Mouse (Mus musculus) gastrocnemius, adult 2 months (tissue): ENCODE results near the gene Dnaja3. TPM values are rescaled to one million over a fixed set of nuclear protein-coding genes. Genes with fewer than 3 reads are reported as not detected.

Experiments used
- DNase-seq: peaks from one replicate; pipeline ENCODE4 v3.0.0; 2022
- H3K27ac ChIP-seq: fragments of 200-600 bp; 2 replicates; pipeline ENCODE4 v1.8.1; 2022; ENCODE audit warnings: mild to moderate bottlenecking
- H3K4me3 ChIP-seq: fragments of 200-600 bp; 2 replicates; pipeline ENCODE4 v1.8.1; 2022; ENCODE audit warnings: mild to moderate bottlenecking, moderate library complexity
- CTCF ChIP-seq: fragments of 200-600 bp; IDR thresholded peaks from 2 replicates; pipeline ENCODE4 v1.8.1; 2022; ENCODE audit warnings: antibody characterized with exemption, mild to moderate bottlenecking, moderate library complexity
- intact Hi-C: fragments of 180-260 bp; cut with DNase I; formaldehyde crosslinking; loops from one replicate; pipeline ENCODE4 v1.15.1; 2025
- total RNA-seq, 2 experiments: library from RNA; stranded (reverse); gene quantifications; 2 replicates each; pipeline ENCODE4 v1.2.3; 2021

The Dnaja3 gene
- total RNA-seq, 2 experiments from 2014 or later, result 86.4 to 110 TPM

DNA sequence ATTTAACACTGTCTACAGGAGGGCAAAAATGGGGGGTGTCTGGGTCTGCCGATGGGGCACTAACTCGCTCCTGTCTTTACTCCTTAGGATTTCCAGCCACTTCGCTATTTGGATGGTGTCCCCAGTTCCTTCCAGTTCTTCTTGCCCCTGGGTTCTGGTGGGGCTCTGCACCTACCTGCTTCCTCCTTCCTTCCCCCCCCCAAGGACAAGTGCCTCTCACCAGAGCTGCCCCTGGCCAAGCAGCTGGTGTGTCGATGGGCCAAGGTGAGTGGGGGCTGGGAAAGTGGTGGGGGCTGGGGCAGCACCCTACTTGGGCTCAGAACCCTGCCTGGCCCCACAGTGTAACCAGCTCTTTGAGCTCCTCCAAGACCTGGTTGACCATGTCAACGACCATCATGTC, 28.6 kb upstream of the Dnaja3 start:
- intact Hi-C loops, result no loop called here
- no peak overlapping the region for H3K27ac ChIP-seq
- no peak for DNase-seq
- H3K4me3 ChIP-seq, result no peak overlapping the region
- no peak for TF ChIP-seq CTCF

DNA sequence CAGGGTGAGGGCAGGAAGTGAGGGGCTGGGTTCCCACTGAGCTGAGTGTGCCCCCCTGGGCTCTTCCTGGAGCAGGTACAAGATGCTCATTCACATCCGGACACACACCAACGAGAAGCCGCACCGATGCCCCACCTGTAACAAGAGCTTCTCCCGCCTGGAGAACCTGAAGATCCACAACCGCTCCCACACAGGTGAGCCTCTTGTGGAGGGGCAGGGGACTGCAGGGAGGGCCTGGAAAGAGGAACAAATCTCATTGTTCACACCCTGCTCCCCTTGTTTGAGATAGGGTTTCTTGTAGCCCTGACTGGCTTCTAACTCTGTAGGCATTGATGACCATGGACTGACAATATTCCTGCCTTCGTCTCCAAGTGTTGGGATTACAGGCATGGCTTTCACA, 28.1 kb upstream of the Dnaja3 start:
- no peak overlapping the region for H3K27ac ChIP-seq
- DNase-seq, result no peak
- TF ChIP-seq CTCF, result no peak
- H3K4me3 ChIP-seq, result no peak overlapping the region
- intact Hi-C loops, result no loop called here

GRCm38 (mm10) chr16:4613736-4614135, 26.1 kb upstream of the Dnaja3 start:
- Histone ChIP-seq H3K27ac (no peak overlapping the region), H3K4me3 (no peak overlapping the region)
- no peak for TF ChIP-seq CTCF
- DNase-seq, result no peak
- intact Hi-C loops, result no loop called here

DNA sequence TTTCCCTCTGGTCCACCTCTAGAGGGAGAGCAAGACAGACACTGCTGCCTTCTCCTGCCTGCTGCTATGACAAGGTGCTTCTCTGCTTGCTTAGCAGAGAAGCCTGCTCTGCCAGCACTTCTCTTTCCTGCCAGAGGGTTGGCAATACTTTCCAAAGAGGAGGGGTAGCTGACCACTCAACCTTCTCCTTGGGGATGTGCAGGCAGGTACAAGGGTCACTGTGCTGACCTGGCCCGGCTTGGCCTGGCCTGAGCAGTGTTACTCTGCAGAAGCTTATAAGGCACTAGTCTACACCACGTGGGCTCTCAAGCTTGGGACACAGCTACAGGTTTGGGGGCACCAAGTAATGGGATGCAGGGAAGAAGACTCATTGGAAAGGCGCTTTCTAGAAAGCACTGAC, 25.1 kb upstream of the Dnaja3 start:
- Histone ChIP-seq H3K4me3 (no peak overlapping the region), H3K27ac (no peak overlapping the region)
- no peak for TF ChIP-seq CTCF
- intact Hi-C loops, result no loop called here
- no peak for DNase-seq

DNA sequence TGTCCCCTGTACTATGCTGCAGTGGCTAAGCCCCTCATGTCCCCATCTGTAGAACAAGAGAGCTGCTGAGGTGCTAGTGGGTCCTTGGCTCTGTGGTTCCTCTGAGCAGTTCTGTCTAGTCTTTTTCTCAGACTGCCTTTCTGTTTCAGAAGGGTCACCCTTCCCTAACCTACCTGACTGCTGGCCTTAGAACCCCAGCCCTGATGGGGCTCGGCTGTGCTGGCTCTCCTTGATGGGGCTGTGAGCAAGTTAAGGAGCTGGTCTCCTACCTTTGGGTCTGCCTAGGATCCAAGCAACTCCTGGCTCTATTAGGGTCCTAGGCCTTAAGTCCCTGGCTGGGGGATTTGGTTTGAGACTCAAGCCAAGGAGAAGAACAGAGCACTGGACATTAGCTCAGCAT, 24.5 kb upstream of the Dnaja3 start:
- Histone ChIP-seq H3K4me3 (no peak overlapping the region), H3K27ac (no peak overlapping the region; the same call in 1 of the 2 replicates)
- intact Hi-C loops, result no loop called here

DNA sequence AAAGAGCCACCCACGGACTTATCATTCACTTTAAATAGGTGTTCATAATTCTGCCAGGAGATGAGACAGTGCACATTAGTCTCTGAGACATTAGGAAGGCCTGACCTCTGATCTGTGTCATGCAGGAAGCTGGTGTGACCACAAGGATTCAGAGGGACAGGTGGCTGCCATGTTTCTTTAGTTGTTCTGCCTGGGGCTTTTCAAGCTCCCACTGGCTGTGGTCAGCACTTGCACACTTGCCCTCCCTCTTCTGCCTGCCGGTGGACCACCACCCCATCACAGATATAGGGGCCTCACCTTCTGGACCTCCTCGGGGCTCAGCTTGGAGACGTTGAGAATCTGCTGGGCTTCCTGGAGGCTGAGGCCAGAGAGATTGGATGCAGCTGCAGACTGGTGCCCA, 23.0 kb upstream of the Dnaja3 start:
- intact Hi-C loops, result no loop called here
- Histone ChIP-seq H3K27ac (no peak overlapping the region), H3K4me3 (no peak overlapping the region)
- no peak for DNase-seq
- no peak for TF ChIP-seq CTCF

More for the DNA sequence above, 24.5 kb upstream of the Dnaja3 start:
- DNase-seq, result no peak
- TF ChIP-seq CTCF, result no peak

DNA sequence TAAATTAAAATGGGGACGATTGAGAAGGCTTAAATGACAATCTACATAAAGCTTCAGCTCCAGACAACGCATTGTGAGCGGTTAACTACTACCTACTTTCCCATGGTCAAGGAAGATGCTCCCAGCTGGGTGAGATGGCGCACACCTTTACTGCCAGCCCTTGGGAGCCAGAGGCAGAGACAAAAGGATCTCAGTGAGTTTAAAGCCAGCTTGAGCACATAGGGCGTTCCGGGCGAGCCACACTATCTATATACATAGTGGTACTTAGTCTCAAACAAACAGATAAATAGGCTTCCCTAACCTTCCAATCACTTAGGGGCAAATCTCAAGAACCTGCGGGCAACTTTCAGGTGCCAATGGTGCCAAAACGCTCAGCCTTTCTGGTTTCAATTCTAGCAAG, 15.7 kb upstream of the Dnaja3 start:
- H3K4me3 ChIP-seq, result peak overlapping the region; percentile 97
- TF ChIP-seq CTCF, result no peak
- intact Hi-C loops, result no loop called here
- DNase-seq, result peak; percentile 16
- peak overlapping the region; percentile 96 for H3K27ac ChIP-seq

GRCm38 (mm10) chr16:4624481-4625110, 15.2 kb upstream of the Dnaja3 start, which contains the start of gene Pam16:
TSS of gene Pam16 (minus strand) at chr16:4624988.
- Histone ChIP-seq H3K4me3 (peak within 1 kb of the TSS; percentile 97), H3K27ac (peak within 1 kb of the TSS; percentile 96)
- DNase-seq, result peak; percentile 96
- intact Hi-C loops, result no loop called here
- no peak for TF ChIP-seq CTCF

DNA sequence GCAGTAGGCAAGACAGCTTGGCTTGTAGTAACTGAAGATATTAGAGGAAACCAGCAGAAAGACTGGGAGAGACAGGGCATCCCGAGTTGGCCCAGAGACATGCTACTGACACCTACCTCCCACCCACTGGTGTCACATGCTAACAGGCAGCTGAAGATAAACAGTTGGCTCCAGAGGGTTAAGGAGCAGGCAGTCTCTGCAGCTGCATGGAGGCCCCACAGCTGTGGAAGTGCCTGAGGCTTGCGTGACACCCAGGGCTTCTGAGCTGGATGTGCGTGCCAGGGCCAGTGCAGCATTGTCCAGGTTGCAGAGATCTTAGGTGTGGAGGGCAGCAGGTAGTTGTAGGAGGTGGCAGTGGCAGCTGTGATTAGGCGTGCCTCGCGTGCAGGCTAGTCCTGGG, 12.7 kb upstream of the Dnaja3 start:
- no peak for TF ChIP-seq CTCF
- Histone ChIP-seq H3K27ac (no peak overlapping the region), H3K4me3 (no peak overlapping the region)
- intact Hi-C loops, result no loop called here
- DNase-seq, result no peak

GRCm38 (mm10) chr16:4628898-4629419, 10.8 kb upstream of the Dnaja3 start:
- no peak overlapping the region for H3K27ac ChIP-seq
- no peak overlapping the region for H3K4me3 ChIP-seq
- TF ChIP-seq CTCF, result no peak
- no peak for DNase-seq
- intact Hi-C loops, result no loop called here

GRCm38 (mm10) chr16:4629950-4630349, 9.8 kb upstream of the Dnaja3 start:
- intact Hi-C loops, result loop anchor here (1.0 to 5.0 kb wide), 2 partner anchors 37 to 162 kb away; partner anchors contain the start of gene Cdip1
- Histone ChIP-seq H3K27ac (no peak overlapping the region), H3K4me3 (no peak overlapping the region)
- TF ChIP-seq CTCF, result no peak; the same call in 1 of the 2 replicates
- peak; percentile 90 for DNase-seq

DNA sequence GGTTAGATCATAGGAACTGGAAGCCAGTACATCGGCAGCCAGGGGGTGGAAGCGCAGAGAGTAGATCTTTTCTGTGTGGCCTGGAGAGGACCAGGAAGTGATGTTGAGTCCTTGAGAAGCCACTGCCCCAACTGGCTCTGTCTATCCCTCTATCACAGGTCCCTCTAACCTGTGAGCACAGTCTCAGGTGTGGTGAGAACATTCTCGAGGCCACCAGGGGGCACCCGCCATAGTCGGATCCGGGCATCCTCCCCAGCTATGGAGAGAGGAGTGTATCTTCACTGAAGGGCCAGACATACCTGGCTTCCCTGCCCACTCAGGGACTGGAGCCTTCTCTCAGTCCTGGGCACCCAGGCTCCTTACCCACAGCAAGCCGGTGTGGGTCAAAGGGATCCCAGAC, 7.7 kb upstream of the Dnaja3 start:
- no peak for DNase-seq
- intact Hi-C loops, result loop anchor here (5.0 kb wide), 1 partner anchor 160 kb away; the partner anchor contains the start of gene Cdip1
- peak; percentile 44 for TF ChIP-seq CTCF
- no peak overlapping the region for H3K4me3 ChIP-seq
- no peak overlapping the region for H3K27ac ChIP-seq

- TF ChIP-seq CTCF, result no peak
- no peak overlapping the region for H3K4me3 ChIP-seq
- DNase-seq, result no peak
- intact Hi-C loops, result loop anchor here (5.0 kb wide), 1 partner anchor 159 kb away; the partner anchor contains the start of gene Cdip1
- no peak overlapping the region for H3K27ac ChIP-seq
These were observed 6.1 kb upstream of the Dnaja3 start for GRCm38 (mm10) chr16:4633661-4634060.

DNA sequence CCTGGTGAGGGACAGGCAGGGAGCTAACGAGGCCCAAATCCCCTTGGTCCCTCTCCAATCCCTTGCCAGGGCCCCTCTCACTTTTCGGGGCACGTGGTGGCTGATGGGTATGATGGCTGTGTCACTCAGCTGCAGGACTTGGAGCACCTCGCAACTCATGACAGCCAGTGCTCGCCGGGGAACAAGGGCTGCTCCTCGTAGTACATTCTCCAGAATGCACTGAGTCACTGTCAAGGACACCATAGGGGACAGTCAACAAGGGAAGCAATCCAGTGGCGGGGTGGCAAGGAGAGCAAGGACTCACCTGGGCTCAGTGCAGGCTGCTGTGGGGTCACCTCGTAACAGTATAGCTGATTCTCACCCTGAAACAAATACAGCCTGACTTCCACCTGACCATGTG, 5.1 kb upstream of the Dnaja3 start:
- Histone ChIP-seq H3K27ac (no peak overlapping the region), H3K4me3 (no peak overlapping the region)
- no peak for TF ChIP-seq CTCF
- intact Hi-C loops, result loop anchor here (5.0 kb wide), 1 partner anchor 158 kb away; the partner anchor contains the start of gene Cdip1
- no peak for DNase-seq
